Comparison of ENCODE assay signal across 12 mouse cellular contexts in the genomic region with DNA sequence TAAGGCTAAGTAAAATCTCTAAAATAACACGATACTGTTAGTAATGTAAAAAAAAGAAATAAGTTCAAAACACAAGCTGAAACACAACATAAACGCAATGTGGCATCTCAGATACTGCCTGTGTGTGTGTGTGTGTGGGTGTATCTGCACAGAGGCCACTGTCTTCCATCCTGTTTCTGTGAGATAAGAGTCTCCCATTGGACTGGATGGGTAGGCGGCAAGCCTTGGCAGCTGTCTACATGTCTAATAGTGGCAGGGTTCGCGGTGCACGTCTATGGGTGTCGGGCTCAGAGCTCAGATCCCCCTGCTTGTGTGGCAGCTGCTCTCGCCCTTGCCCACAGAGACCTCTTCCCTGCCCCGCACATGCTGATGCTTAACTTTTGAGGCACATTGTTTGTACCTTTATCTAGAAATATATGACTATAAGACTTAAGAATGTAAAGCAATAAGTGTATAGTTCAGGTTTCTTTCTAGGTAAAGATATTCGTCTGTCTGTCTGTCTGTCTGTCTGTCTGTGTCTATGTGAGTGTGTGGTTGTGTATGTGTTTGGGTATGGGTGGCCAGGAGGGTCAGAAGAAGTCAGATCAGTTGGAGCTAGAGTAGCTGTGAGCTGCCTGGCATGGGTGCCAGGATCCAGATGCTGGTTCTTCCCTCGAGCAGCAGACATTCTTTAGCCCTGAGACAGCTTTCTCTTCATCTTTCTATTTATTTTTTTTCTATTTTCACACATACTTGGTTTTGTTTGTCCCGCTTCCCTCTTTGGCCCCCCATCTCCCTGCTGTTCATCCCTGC. TPM values are rescaled to one million over a fixed set of nuclear protein-coding genes. Genes with fewer than 3 reads are reported as not detected.
DNase-seq lines count a peak whose midpoint lies in the region; ATAC-seq and TF ChIP-seq lines count a peak whose summit lies in the region.
"Had no signal": no experiment of that assay in that cellular context is flagged by ENCODE, and none has a peak within 500 bp of the region (broad histone marks: within the 10 kb centered on the region; RNA-seq: fewer than 3 reads in every experiment).

No protein-coding gene starts in this region.

- H3K9me3 ChIP-seq in lung, embryonic 14.5 days (ENCODE audit: low read depth, low read length): no peaks in the 10 kb centered on the region
- H3K9me3 ChIP-seq in lung, postnatal 0 days (ENCODE audit: low read length): no peaks in the 10 kb centered on the region
- H3K9me3 ChIP-seq in liver, embryonic 13.5 days (replicated peaks): no peaks in the 10 kb centered on the region
- no peaks in the 10 kb centered on the region for H3K9me3 ChIP-seq in forebrain, embryonic 11.5 days (ENCODE audit: control insufficient read depth, low read length)
- no peaks in the 10 kb centered on the region for H3K9me3 ChIP-seq in forebrain, postnatal 0 days (ENCODE audit: low read length)
- H3K9me3 ChIP-seq: forebrain, embryonic 15.5 days had no signal

- no peaks in the 10 kb centered on the region for H3K27me3 ChIP-seq in lung, embryonic 14.5 days (ENCODE audit: insufficient read depth, low read length)
- no peaks in the 10 kb centered on the region for H3K27me3 ChIP-seq in lung, postnatal 0 days (replicated peaks; ENCODE audit: insufficient read depth, low read length)
- H3K27me3 ChIP-seq in liver, embryonic 13.5 days: no peaks in the 10 kb centered on the region
- H3K27me3 ChIP-seq in forebrain, embryonic 11.5 days (ENCODE audit: control insufficient read depth, insufficient read depth, low read length): no peaks in the 10 kb centered on the region
- no peaks in the 10 kb centered on the region for H3K27me3 ChIP-seq in forebrain, postnatal 0 days (ENCODE audit: insufficient read depth, low read length)
- H3K27me3 ChIP-seq: forebrain, embryonic 15.5 days had no signal

- no peaks in the 10 kb centered on the region for H3K36me3 ChIP-seq in lung, embryonic 14.5 days (ENCODE audit: insufficient read depth)
- H3K36me3 ChIP-seq in lung, postnatal 0 days (ENCODE audit: insufficient read depth, low read length): no peaks in the 10 kb centered on the region
- H3K36me3 ChIP-seq in liver, embryonic 13.5 days: peaks cover 15% of the 10 kb centered on the region
- no peaks in the 10 kb centered on the region; the same call in 1 of the 2 replicates for H3K36me3 ChIP-seq in forebrain, embryonic 11.5 days (ENCODE audit: control insufficient read depth, insufficient read depth, low read length)
- no peaks in the 10 kb centered on the region for H3K36me3 ChIP-seq in forebrain, postnatal 0 days (ENCODE audit: insufficient read depth)
- H3K36me3 ChIP-seq: forebrain, embryonic 15.5 days had no signal

- TF ChIP-seq CTCF in lung, embryonic 14.5 days (IDR thresholded peaks at IDR 0.05; ENCODE audit: low read depth): no peak
- no peak for TF ChIP-seq CTCF in lung, postnatal 0 days (IDR thresholded peaks at IDR 0.05)
- no peak for TF ChIP-seq CTCF in forebrain, postnatal 0 days (IDR thresholded peaks at IDR 0.05; ENCODE audit: low read depth)

- no peak for DNase-seq in lung, embryonic 14.5 days
- no peak for DNase-seq in lung, postnatal 0 days (ENCODE audit: low spot score)
- peak; percentile 85 for DNase-seq in c-Kit-negative CD71-positive TER-119-positive erythroid progenitor cells, embryonic 14.5 days (ENCODE audit: low read depth, low spot score)
- peak; percentile 85 for DNase-seq in liver, embryonic 13.5 days
- peak; percentile 44 to 65 for DNase-seq in spleen, postnatal 36 days (ENCODE audit: low spot score in 2 of 2)
- no peak for DNase-seq in forebrain, embryonic 11.5 days (ENCODE audit: low spot score)
- no peak for DNase-seq in thymus, postnatal 14 days
- DNase-seq in forebrain, postnatal 0 days: no peak
- DNase-seq: cerebellum, adult 11 months; lung, postnatal 4 days had no signal

- H3K4me3 ChIP-seq in lung, embryonic 14.5 days (ENCODE audit: low read depth, low read length): no peak overlapping the region
- H3K4me3 ChIP-seq in lung, postnatal 0 days (ENCODE audit: low read depth, low read length): no peak overlapping the region
- H3K4me3 ChIP-seq in liver, embryonic 13.5 days (replicated peaks): peak overlapping the region; percentile 42
- no peak overlapping the region for H3K4me3 ChIP-seq in forebrain, embryonic 11.5 days (ENCODE audit: low read depth, low read length)
- H3K4me3 ChIP-seq in forebrain, postnatal 0 days (ENCODE audit: low read depth, low read length): no peak overlapping the region
- H3K4me3 ChIP-seq: forebrain, embryonic 15.5 days; myocyte had no signal

- no peaks in the 10 kb centered on the region for H3K4me1 ChIP-seq in lung, embryonic 14.5 days (ENCODE audit: insufficient read depth)
- H3K4me1 ChIP-seq in lung, postnatal 0 days (ENCODE audit: insufficient read depth, low read depth, low read length): no peaks in the 10 kb centered on the region
- peaks cover 56% of the 10 kb centered on the region for H3K4me1 ChIP-seq in liver, embryonic 13.5 days (replicated peaks)
- no peaks in the 10 kb centered on the region for H3K4me1 ChIP-seq in forebrain, embryonic 11.5 days (replicated peaks; ENCODE audit: control insufficient read depth, insufficient read depth, low read length)
- no peaks in the 10 kb centered on the region for H3K4me1 ChIP-seq in forebrain, postnatal 0 days (ENCODE audit: insufficient read depth)
- H3K4me1 ChIP-seq: forebrain, embryonic 15.5 days had no signal

- H3K4me2 ChIP-seq in lung, embryonic 14.5 days: no peak overlapping the region
- no peak overlapping the region for H3K4me2 ChIP-seq in lung, postnatal 0 days (replicated peaks; ENCODE audit: low read depth, low read length)
- peak overlapping the region; percentile 63 for H3K4me2 ChIP-seq in liver, embryonic 13.5 days
- H3K4me2 ChIP-seq in forebrain, embryonic 11.5 days (ENCODE audit: low read depth, low read length, severe bottlenecking): no peak overlapping the region
- H3K4me2 ChIP-seq in forebrain, postnatal 0 days (ENCODE audit: low read depth): no peak overlapping the region
- H3K4me2 ChIP-seq: forebrain, embryonic 15.5 days had no signal

- H3K9ac ChIP-seq in lung, embryonic 14.5 days: no peak overlapping the region
- H3K9ac ChIP-seq in lung, postnatal 0 days (replicated peaks; ENCODE audit: low read depth): no peak overlapping the region
- H3K9ac ChIP-seq in liver, embryonic 13.5 days: peak overlapping the region; percentile 68
- H3K9ac ChIP-seq in forebrain, embryonic 11.5 days (ENCODE audit: low read length): no peak overlapping the region
- no peak overlapping the region for H3K9ac ChIP-seq in forebrain, postnatal 0 days
- H3K9ac ChIP-seq: forebrain, embryonic 15.5 days had no signal

- WGBS in lung, embryonic 14.5 days: 88% methylated on average over 12 of the region's 12 CpGs
- WGBS in lung, postnatal 0 days: 87% methylated on average over 12 of the region's 12 CpGs
- WGBS in liver, embryonic 13.5 days (ENCODE audit: insufficient replicate concordance): 19% methylated on average over 12 of the region's 12 CpGs
- 90% methylated on average over 12 of the region's 12 CpGs for WGBS in forebrain, embryonic 11.5 days
- 92% methylated on average over 12 of the region's 12 CpGs for WGBS in forebrain, postnatal 0 days

- no peak for TF ChIP-seq EP300 in lung, postnatal 0 days (IDR thresholded peaks at IDR 0.05)

- ATAC-seq in lung, embryonic 14.5 days (ENCODE audit: insufficient read depth): peak; percentile 75
- ATAC-seq in lung, postnatal 0 days: no peak
- ATAC-seq in liver, embryonic 13.5 days (ENCODE audit: low read depth): peak; percentile 99
- no peak for ATAC-seq in forebrain, embryonic 11.5 days (replicated peaks; ENCODE audit: low FRiP score)
- ATAC-seq in forebrain, postnatal 0 days: no peak
- ATAC-seq: forebrain, embryonic 15.5 days had no signal

- no peak overlapping the region for H3K27ac ChIP-seq in lung, embryonic 14.5 days (ENCODE audit: low read depth)
- H3K27ac ChIP-seq in lung, postnatal 0 days (ENCODE audit: low read length): no peak overlapping the region
- peak overlapping the region; percentile 98 for H3K27ac ChIP-seq in liver, embryonic 13.5 days
- H3K27ac ChIP-seq in forebrain, embryonic 11.5 days (ENCODE audit: low read depth, low read length): no peak overlapping the region
- no peak overlapping the region for H3K27ac ChIP-seq in forebrain, postnatal 0 days (ENCODE audit: low read depth, low read length)
- H3K27ac ChIP-seq: forebrain, embryonic 15.5 days had no signal

RNA-seq across cellular contexts. Expression of a gene that starts 6.9 kb away (rescaled TPM):
- 19.3 and 23.6 TPM in 2 replicates for polyA plus RNA-seq in lung, embryonic 14.5 days (2014; fragmentation: Nextera tagmentation; extraction: Ambion mirVana)
- polyA plus RNA-seq in lung, postnatal 0 days (2015; fragmentation: Nextera tagmentation; extraction: Ambion mirVana): 8.8 and 10.3 TPM in 2 replicates
- 31.1 and 40.2 TPM in 2 replicates for polyA plus RNA-seq in liver, embryonic 13.5 days (2015; fragmentation: Nextera tagmentation; extraction: Ambion mirVana)
- 23.1 and 27.6 TPM in 2 replicates for polyA plus RNA-seq in forebrain, embryonic 11.5 days (2014; fragmentation: Nextera tagmentation; extraction: Ambion mirVana)
- 25.5 and 28.1 TPM in 2 replicates for total RNA-seq in forebrain, postnatal 0 days (2014; rRNA removed)
- 6.5 and 7.8 TPM in 2 replicates for polyA plus RNA-seq in forebrain, postnatal 0 days (2015; fragmentation: Nextera tagmentation; extraction: Ambion mirVana)

Comparison
In these comparisons a context has a peak if more than half of its experiments do, and no peak if none do; other contexts are left out.
1. ATAC-seq: peak in lung, embryonic 14.5 days (single experiment) and liver, embryonic 13.5 days (single experiment); none in lung, postnatal 0 days (single experiment), forebrain, embryonic 11.5 days (single experiment) and forebrain, postnatal 0 days (single experiment).
2. DNase-seq: peak in c-Kit-negative CD71-positive TER-119-positive erythroid progenitor cells, embryonic 14.5 days (single experiment), liver, embryonic 13.5 days (single experiment) and spleen, postnatal 36 days (2 of 2); none in lung, embryonic 14.5 days (single experiment), lung, postnatal 0 days (single experiment), forebrain, embryonic 11.5 days (single experiment), thymus, postnatal 14 days (single experiment) and forebrain, postnatal 0 days (single experiment).